Mouse (Mus musculus) kidney, embryonic 15.5 days (tissue): ENCODE results near the gene Alg6. TPM values are rescaled to one million over a fixed set of nuclear protein-coding genes. Genes with fewer than 3 reads are reported as not detected.

ENCODE experiments used
- ATAC-seq: fragments of 200-750 bp; cut with Nextera tagmentation; replicated peaks from 2 replicates; pipeline ENCODE4 v1.8.0; 2017; ENCODE audit warnings: moderate TSS enrichment; ENCODE audit not compliant: low FRiP score
- H3K27ac ChIP-seq: fragments of 300-500 bp; sonication (generic); 2 replicates; pipeline ENCODE4 v1.5.1; 2015; ENCODE audit warnings: mild to moderate bottlenecking, inconsistent platforms
- H3K27me3 ChIP-seq: fragments of 300-500 bp; sonication (generic); 2 replicates; pipeline ENCODE4 v1.6.1; 2015; ENCODE audit warnings: inconsistent platforms
- H3K36me3 ChIP-seq: fragments of 300-500 bp; sonication (generic); 2 replicates; pipeline ENCODE4 v1.6.1; 2015; ENCODE audit warnings: inconsistent platforms
- H3K4me1 ChIP-seq: fragments of 300-500 bp; sonication (generic); 2 replicates; pipeline ENCODE4 v1.6.1; 2015; ENCODE audit warnings: inconsistent platforms
- H3K4me2 ChIP-seq: fragments of 300-500 bp; sonication (generic); 2 replicates; pipeline ENCODE4 v1.6.1; 2015; ENCODE audit warnings: moderate library complexity, mild to moderate bottlenecking, inconsistent platforms
- H3K4me3 ChIP-seq: fragments of 300-500 bp; sonication (generic); replicated peaks from 2 replicates; pipeline ENCODE4 v1.5.1; 2015; ENCODE audit warnings: mild to moderate bottlenecking, inconsistent platforms
- H3K9ac ChIP-seq: fragments of 300-500 bp; sonication (generic); 2 replicates; pipeline ENCODE4 v1.6.1; 2015; ENCODE audit warnings: mild to moderate bottlenecking, inconsistent platforms
- H3K9me3 ChIP-seq: fragments of 300-500 bp; sonication (generic); replicated peaks from 2 replicates; pipeline ENCODE4 v1.6.1; 2016; ENCODE audit warnings: inconsistent platforms
- WGBS: fragments of 180-500 bp; shearing (Covaris S2); methylation state at CpG from one replicate; pipeline ENCODE4 v1.1.7; 2015; ENCODE audit warnings: mixed read lengths; 5-methylcytosine and 5-hydroxymethylcytosine counted together
- polyA plus RNA-seq: library from polyadenylated mRNA; unstranded; fragments of >200 nt; fragmentation: Nextera tagmentation; extraction: Ambion mirVana; gene quantifications from 2 replicates; pipeline ENCODE4 v1.2.1, GENCODE M21; 2015

The Alg6 gene
- polyA plus RNA-seq, 1 experiment from 2014 or later = 27.0 TPM

- Histone ChIP-seq H3K9ac (no peak overlapping the region), H3K4me2 (no peak overlapping the region), H3K9me3 (no peaks in the 10 kb centered on the region), H3K36me3 (peaks cover 17% of the 10 kb centered on the region), H3K27ac (no peak overlapping the region), H3K4me1 (no peaks in the 10 kb centered on the region), H3K27me3 (no peaks in the 10 kb centered on the region), H3K4me3 (no peak overlapping the region)
- 86% methylated on average over 5 of the region's 5 CpGs for WGBS
- no peak for ATAC-seq
Observed at GRCm38 (mm10) chr4:99752426-99752825, 37.0 kb downstream of the Alg6 start.

DNA sequence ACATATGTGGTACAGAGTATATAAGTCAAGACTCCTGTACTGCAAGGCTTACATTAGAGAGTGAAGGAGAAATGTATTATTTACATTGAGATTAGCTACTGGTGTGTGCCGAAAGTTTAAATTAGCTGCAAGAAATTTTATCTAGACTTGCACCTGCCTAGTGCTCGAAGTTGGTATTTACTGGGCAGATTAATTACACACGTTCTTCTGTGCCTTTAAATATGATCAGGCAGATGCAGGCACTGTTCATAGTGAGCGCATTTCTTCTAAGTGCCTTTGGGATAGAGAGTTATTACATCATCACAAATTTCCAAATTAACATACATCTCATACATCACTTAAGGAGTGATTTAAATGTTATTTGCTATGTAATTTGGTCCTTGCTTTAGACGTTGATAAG lies 50.8 kb downstream of the Alg6 start:
- Histone ChIP-seq H3K9ac (no peak overlapping the region), H3K4me3 (no peak overlapping the region), H3K27ac (no peak overlapping the region), H3K36me3 (no peaks in the 10 kb centered on the region), H3K27me3 (no peaks in the 10 kb centered on the region), H3K4me1 (no peaks in the 10 kb centered on the region), H3K9me3 (no peaks in the 10 kb centered on the region), H3K4me2 (no peak overlapping the region)
- ATAC-seq = no peak
- WGBS = 81% methylated on average over 5 of the region's 5 CpGs

DNA sequence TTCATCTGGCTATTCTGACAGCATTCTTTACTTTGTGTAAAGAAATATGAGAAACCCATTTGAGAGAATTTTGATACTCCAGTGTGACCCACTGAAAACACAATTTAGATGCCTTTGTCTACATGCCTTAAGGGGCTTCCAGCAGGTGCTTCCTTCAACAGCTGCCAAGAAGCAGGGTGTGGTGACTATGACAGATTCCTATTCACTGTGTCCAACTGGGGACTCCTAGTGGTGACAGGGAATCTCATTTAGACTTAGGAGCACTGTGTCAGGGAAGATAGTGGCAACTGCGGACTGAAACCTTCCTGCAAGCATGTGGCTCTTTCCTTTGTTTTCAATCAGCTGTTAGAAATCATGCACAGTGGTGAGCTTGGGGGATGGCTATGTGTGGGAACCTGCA lies 51.3 kb downstream of the Alg6 start:
- Histone ChIP-seq H3K27me3 (no peaks in the 10 kb centered on the region), H3K27ac (no peak overlapping the region), H3K36me3 (no peaks in the 10 kb centered on the region), H3K4me1 (no peaks in the 10 kb centered on the region), H3K4me3 (no peak overlapping the region), H3K9ac (no peak overlapping the region), H3K4me2 (no peak overlapping the region), H3K9me3 (no peaks in the 10 kb centered on the region)
- ATAC-seq = no peak
- WGBS = 53% methylated on average over 1 of the region's 1 CpGs

DNA sequence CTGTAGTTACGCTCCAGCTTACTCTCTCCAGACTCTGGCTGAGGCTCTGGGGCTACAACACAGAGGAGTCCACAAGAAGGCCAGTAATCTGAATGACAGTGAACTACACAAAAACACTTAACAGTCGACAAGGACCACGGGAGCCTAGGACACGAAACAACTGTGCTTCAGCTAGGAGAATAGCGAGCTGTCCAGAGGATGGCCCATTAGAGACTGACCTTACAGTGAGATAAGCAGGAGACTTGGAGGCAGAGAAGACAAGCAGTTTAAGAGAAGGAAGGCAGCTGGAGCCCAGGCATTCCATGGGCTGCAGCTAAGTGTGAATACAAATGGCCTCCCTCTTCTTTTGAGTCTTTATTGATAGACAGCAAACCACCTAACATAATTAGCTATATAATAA lies 55.1 kb downstream of the Alg6 start:
- H3K9me3 ChIP-seq = no peaks in the 10 kb centered on the region
- H3K27ac ChIP-seq = no peak overlapping the region
- no peak overlapping the region for H3K4me3 ChIP-seq
- 66% methylated on average over 5 of the region's 5 CpGs for WGBS
- no peak overlapping the region for H3K9ac ChIP-seq
- H3K27me3 ChIP-seq = no peaks in the 10 kb centered on the region
- ATAC-seq = no peak; the same call in 1 of the 2 replicates
- H3K4me2 ChIP-seq = no peak overlapping the region
- no peaks in the 10 kb centered on the region for H3K4me1 ChIP-seq
- H3K36me3 ChIP-seq = no peaks in the 10 kb centered on the region

DNA sequence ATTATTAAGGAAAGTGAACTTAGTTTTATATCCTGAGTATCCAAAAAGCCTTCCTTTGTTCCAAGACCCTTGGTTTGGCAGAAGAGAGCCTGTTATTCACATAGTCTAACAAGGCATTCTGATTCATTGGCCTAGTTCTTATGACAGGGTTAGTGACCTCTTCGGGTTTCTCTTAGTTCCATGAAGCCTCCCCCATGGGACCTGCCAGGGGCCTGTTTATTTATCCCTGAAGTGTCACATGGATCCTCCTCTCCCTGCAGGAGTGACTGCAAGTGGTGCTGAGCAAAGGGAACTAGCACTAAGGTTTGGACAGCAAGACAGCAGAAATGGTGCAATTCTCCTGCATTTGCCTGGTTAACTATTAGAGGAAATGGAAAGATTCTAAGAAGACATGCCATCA lies 57.6 kb downstream of the Alg6 start:
- 22% methylated on average over 1 of the region's 1 CpGs for WGBS
- no peak overlapping the region for H3K4me2 ChIP-seq
- no peak overlapping the region for H3K4me3 ChIP-seq
- ATAC-seq = no peak
- no peaks in the 10 kb centered on the region for H3K9me3 ChIP-seq
- no peaks in the 10 kb centered on the region for H3K36me3 ChIP-seq
- H3K9ac ChIP-seq = no peak overlapping the region
- H3K27me3 ChIP-seq = no peaks in the 10 kb centered on the region
- H3K27ac ChIP-seq = no peak overlapping the region
- H3K4me1 ChIP-seq = no peaks in the 10 kb centered on the region

DNA sequence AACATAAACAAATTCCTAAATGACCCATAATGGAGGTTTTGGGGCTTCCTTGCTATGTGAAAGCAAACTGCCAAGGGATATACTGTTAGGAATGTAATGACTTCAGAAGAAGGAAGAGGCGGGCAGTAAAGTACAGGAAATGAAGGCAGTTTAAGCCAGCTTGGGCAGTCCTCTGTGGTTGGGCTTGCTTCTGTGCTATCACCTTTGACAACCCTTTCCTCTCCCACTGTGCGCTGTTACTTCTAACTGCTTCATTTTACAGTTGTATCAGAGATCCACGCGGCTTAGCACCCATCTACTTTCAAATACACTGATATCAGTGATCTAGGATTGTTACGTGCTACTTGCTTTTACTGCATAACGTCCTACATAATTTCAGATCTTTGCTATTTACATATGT lies 76.9 kb downstream of the Alg6 start:
- Histone ChIP-seq H3K27ac (no peak overlapping the region), H3K36me3 (peaks cover 10% of the 10 kb centered on the region; the same call in 1 of the 2 replicates), H3K4me1 (no peaks in the 10 kb centered on the region), H3K9me3 (no peaks in the 10 kb centered on the region), H3K4me2 (no peak overlapping the region), H3K4me3 (no peak overlapping the region), H3K9ac (no peak overlapping the region), H3K27me3 (no peaks in the 10 kb centered on the region)
- 84% methylated on average over 6 of the region's 6 CpGs for WGBS
- no peak for ATAC-seq

Other genes with a start within 250 kb of the Alg6 start
- gene Foxd3, start 59.4 kb upstream of the Alg6 start, polyA plus RNA-seq = 0.15 and 0.17 TPM in 2 replicates
- 21.3 and 24.1 TPM in 2 replicates for gene Efcab7, start 113.5 kb downstream of the Alg6 start, polyA plus RNA-seq
- gene Pgm1, start 213.8 kb downstream of the Alg6 start, polyA plus RNA-seq = 66.8 and 72.0 TPM in 2 replicates
- 37.8 and 45.0 TPM in 2 replicates for gene Itgb3bp, start 214.1 kb downstream of the Alg6 start, polyA plus RNA-seq